Mouse (Mus musculus): ENCODE measurements at regions not wholly inside any gene's neighbourhood (a gene's known extent, or its start where the extent isn't known, plus 50 kb on each side); places are given as distances from the start of the nearest gene placed in this dataset.
"Not testable (repeated sequence)": the region's sequence is repeated elsewhere in the genome, so short reads cannot be mapped to it uniquely, and the experiment has no call there.

DNA sequence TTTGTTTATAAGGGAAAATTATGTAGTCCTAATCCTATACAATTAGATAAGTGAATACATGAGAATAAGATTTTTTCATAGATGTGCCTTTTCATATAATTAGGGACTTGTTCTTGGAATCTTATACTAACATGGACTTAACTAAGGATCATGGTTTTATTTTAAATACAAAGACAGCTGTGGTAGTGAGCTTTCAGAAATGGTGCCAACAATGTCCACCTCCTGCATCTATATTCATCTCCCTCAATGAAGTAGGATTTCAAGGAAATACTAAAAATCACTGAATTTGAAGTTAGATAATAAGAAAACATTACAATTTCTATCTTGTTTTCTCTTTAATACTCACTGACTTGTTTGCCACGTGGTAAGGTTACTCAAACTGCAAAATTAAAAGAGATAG is 619.8 kb downstream of the Anxa1 start:
- DNase-seq (ENCODE audit: inconsistent ontology term), result no peak

DNA sequence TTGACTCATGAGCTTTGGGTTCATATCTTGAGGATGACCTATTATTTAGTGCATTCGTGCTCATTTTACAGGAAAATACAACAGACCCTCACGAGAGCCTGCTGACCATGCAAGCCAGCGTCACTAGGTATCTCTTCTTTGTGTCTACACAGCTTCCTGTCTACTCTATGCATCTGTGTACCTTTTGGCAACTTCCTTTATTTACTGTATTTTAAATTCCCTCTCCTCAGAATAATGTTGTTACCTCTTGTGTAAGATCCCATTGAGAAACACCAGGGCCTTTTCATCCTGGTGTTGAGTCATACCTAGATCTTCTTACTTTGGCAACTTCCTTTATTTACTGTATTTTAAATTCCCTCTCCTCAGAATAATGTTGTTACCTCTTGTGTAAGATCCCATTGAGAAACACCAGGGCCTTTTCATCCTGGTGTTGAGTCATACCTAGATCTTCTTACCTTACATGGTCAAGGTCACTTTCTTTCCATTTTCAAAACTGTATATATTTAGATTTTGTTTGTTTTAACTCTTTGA is 639.1 kb upstream of the Rorb start:
- DNase-seq (ENCODE audit: inconsistent ontology term), result not testable (repeated sequence)

DNA sequence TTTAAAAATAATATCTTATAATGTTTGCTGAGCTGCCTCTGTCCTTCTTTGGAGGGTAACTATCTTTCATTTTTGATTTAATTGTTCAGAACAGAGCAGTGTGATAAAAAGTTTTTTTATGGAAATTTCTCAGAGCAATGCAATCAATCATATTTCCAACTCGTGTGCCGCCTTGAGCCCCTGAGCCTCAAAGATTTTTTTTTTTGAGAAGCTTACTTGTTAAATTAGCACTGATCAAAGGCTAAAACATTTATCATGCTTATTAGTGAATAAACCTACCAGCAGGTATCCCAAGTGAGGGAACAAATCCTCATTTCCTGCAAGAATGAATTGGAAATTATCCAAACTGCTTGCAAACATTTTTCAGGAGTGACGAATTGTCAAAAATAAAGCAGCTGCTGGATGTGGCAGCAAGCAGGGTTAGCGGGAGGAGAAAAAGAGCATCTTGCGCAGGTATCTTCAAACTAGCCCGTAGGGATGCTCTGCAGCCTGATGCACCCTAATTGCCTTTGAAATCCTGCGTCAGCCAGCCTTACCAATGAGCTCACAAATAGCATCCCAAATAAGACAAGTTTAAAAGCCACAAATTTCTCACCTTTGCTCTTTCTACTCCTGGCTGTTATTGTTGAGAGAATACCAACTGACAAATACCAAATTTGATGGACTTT is 637.0 kb upstream of the Rorb start:
- peak; percentile 26 for DNase-seq (ENCODE audit: inconsistent ontology term)

DNA sequence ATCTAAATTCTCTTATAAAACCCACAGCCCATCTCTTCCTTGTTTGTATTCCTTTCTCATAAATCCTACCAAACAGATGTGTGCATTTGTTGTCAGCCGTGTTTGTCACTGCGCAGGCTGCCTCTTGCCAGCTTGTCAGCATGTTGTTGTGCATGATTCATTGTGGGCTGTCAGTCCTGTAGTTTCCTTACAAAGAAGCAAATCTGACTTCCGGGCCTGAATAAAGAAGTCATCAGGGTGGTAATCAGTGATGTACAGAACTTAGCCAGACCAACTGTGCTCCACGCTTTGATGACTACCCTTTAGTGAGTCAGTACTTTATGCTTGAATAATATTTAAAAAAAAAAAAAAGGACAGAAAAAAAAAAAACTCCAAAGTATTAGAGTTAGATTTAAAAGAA is 608.9 kb upstream of the Rorb start:
- peak; percentile 42 for DNase-seq (ENCODE audit: inconsistent ontology term)
